Mouse (Mus musculus): ENCODE measurements around the gene Tenm3. TPM values are rescaled to one million over a fixed set of nuclear protein-coding genes. Genes with fewer than 3 reads are reported as not detected.

The Tenm3 gene
- polyA plus RNA-seq, 1 experiment: 0.71 TPM

DNA sequence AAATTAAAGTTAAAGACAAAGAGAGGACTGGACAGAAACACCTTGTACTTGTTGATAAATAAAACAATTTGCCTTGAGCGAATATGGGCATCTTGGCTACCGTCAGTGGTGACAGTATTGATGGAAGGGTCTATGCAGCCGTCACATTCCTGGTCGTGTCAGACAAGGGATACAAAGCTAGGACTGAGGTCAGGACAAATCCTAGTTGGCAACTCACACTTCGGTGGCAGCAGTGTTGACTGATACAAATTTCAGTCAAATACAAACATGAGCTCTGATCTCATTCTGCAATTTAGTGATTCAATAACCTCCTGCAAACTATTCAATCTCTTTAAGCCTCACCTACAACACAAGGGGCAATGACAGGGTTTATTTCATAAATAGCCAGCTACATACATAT lies 298.1 kb downstream of the Tenm3 start:
- WGBS: 73% methylated on average over 5 of the region's 5 CpGs
- DNase-seq (ENCODE audit: low read depth, low spot score): no peak

DNA sequence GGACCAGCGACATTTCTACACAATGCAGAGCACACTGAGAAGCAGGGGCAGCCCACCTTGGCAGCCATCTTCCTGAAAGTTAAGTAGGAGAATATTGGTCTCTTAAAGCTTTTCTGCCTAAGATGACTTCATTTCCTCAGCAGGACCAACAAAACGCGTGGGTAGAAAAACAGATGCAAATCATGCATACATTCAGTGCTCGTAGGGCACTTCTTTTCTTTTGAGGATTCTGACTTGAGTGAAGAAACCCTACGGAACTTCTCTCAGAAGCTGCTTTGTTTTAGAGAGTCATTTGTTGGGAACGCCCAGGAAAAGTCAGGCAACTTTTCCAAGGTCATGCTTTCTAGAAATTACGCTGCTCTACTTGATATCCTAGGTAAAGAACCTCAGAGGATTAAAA lies 298.9 kb downstream of the Tenm3 start:
- DNase-seq (ENCODE audit: low read depth, low spot score): no peak

DNA sequence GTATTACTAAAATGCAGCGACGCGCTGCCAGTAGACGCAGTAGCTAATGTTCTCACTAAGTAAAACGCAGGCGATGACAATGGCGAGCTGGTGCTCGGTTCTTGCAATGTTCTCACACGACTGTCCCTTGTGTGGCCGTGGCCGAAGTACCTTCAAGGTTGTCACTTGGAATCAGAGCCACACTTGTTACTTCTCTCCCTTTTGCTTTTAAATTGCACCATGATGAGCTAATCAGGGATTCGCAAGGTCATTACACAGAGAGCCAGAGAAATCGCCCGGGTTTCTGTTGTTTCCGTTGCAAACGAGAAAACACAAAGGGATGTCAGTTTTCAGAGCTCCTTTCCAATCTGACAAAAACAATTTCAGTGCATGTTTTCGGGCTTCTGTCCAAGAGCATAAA lies 301.6 kb downstream of the Tenm3 start:
- 91% methylated on average over 17 of the region's 17 CpGs for WGBS
- DNase-seq (ENCODE audit: low read depth, low spot score): no peak

More for the DNA sequence above, 298.9 kb downstream of the Tenm3 start:
- WGBS: 80% methylated on average over 7 of the region's 7 CpGs

DNA sequence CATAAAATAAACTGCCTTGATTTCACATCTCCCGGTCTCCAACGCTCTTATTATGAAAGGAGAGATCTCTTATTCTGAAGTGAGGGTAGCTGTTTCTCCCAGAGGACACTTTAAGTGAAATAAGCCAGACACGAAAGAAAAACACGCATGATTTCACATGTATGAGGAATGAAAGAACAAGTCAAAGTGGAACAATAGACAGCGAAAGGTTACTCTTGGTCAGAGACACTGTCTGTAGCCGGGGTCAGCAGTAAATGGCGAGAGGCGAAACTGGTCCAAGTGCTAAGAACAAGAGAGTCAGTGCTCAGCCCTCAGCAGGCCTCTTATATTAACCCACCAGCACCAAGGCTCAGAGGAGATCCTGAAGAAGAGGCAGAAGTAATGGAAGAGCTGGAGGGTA lies 302.9 kb downstream of the Tenm3 start:
- WGBS: 70% methylated on average over 8 of the region's 8 CpGs
- DNase-seq (ENCODE audit: low read depth, low spot score): no peak

DNA sequence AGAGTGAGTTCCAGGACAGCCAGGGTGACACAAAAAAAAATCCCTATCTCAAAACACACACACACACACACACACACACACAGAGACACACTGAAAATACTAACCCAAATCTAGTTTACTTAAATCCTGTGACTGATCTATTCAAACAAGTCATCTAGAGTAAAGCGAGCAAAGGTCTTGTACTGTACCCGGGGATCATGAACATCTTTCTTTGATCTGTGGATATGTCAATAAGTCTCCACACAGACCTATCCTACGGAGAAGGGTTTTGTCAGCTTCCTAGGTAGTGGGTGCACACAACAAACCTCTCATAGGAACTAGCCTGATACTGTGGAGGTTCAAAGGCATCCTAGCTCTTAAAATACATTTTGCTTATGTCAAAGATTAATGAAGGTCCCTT lies 307.9 kb downstream of the Tenm3 start:
- no peak for DNase-seq (ENCODE audit: low read depth, low spot score)

DNA sequence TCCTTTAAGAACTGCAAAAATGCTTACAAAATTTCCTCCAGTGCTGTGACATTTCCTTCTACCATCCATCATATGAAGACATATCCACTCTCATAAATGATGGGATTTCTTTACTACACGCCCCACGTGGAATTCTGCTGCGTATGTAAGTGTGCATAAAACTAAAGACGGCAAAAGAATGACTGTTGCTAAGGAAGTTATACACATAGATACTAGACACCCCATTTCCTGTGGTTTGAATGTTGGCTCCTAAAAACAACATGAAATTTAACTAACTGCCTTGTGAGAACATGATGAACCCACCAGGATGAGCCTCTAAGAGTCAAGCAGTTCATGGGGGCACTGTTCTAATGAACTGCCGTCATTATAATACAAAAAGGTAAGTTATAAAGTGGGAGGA lies 312.0 kb downstream of the Tenm3 start:
- DNase-seq (ENCODE audit: low read depth, low spot score): no peak
- 72% methylated on average over 5 of the region's 5 CpGs for WGBS

More for the DNA sequence above, 307.9 kb downstream of the Tenm3 start:
- WGBS: 48% methylated on average over 3 of the region's 3 CpGs

DNA sequence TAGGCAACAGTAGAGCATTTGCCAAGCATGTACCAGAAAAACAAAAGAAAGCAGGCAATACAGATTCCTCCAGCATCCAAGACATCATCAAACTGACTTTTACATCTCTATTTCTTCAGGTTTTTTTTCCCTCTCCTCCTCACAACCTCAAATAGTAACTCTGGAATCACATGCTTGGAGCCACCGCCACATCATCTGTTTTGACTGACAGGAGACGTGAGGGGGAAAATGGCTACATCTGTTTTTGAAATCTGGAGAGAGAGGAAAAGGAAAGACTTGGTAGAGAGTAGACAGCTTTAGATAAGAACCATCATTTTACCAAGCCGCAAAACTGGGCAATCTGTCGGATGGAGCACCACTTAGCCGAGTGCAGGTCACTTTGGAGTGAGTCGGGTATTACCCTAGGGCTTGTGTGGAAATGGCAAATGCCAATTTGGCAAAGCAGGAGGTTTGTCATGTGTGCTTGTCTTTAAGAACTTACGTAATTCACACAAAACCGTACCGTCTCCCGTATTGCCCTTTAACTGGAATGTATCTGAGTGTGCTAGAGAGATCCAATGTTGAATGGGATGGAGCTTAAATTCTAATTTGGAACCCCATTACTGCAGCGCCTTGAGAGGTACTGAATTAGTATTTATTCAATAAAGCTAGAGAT lies 312.7 kb downstream of the Tenm3 start:
- DNase-seq (ENCODE audit: low read depth, low spot score): no peak
- WGBS: 92% methylated on average over 11 of the region's 11 CpGs

DNA sequence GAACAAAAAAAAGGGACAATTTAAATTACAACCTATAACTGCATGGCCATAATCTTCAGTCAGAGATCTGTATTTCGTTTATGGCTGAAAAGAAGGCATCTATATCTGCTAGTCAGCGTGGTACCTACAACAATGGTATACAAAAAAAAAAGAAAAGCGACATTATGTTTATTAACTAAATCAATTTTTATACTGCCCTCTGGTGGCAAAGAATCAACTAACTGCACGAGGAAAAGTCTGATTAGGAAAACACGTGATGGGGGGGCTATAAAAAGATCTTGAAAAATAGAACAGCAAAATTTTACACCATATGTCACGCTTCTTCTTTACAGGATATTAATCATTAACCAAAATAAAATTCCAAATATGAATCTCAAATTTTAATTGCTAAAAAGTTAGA lies 316.3 kb downstream of the Tenm3 start:
- no peak for DNase-seq (ENCODE audit: low read depth, low spot score)

DNA sequence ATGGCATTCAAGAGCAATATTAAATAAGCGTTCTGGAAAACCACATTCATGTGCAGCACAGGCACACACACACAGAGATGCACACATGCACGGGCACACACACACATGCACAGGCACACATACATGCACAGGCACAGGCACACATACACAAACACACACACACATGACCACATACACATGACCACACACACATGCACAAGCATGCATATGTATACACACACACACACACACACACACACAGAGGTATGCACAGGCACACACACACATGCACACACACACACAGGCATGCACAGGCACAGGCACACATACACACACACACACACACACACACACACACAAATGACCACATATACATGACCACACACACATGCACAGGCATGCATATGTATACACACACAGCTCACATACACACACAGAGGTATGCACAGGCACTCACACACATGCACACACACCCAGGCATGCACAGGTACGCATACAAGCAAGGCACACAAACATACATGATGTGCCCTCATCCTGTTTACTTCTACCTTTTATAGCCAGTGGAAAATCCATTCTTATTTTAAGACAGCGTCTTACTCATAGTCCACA lies 321.1 kb downstream of the Tenm3 start:
- no peak for DNase-seq (ENCODE audit: low read depth, low spot score)
- 94% methylated on average over 4 of the region's 4 CpGs for WGBS

More for the DNA sequence above, 316.3 kb downstream of the Tenm3 start:
- 22% methylated on average over 6 of the region's 6 CpGs for WGBS

DNA sequence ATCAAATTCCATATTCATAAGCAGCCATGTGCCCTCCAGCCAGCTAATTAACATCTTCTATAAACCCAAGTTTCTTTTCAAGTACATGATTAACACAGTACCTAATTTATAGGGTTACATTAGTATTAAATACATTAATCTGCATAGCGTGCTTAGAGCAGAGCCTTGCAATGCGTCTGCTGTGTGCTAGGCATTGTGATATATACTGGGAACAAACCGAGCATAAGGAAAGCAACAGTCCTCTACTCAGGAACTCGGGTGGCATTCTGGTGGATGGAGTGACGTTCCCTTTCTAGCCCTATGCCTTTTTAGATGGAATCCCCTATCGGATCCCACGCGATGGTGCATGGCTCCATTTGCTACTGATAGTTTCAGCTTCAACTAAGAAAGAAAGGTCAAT lies 321.7 kb downstream of the Tenm3 start:
- no peak for DNase-seq (ENCODE audit: low read depth, low spot score)
- 90% methylated on average over 8 of the region's 8 CpGs for WGBS

DNA sequence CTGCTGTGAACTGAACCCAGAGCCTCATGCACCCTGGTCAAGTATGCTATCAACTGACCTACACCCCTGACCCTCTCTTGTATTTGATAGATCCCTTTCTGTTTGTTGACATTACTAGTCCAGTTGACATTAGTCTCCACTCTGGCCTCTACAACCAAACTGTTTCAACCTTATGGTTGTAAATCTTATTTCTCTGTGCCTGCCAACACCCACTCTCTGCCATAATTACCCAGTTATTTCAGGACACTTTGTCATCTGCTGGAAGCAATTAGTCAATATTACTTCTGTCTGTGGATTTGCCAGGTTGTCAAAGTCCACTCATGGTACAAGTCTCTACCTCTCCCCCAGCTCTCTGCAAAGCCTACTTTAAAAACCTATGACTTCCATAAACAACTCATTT lies 326.3 kb downstream of the Tenm3 start:
- DNase-seq (ENCODE audit: low read depth, low spot score): no peak

DNA sequence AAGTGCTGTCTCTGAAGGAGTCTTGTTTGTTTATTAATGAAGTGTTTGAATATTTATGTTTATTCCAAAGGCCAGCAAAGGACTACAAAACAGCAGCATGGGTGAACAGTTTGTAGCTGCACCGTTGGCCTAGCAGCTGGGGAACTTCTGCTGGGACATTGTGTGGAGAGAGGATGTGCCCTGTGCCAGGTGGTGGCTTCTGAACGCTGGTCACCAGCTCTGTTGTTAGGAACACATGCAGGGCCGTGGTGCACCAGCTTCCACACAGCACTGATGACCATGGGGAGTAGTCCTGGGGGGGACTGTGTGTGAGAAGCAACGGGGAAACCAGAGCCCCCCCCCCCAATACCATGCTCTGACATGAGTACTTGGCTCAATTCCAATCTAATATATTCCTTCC lies 329.5 kb downstream of the Tenm3 start:
- no peak for DNase-seq (ENCODE audit: low read depth, low spot score)
- WGBS: 84% methylated on average over 4 of the region's 4 CpGs

DNA sequence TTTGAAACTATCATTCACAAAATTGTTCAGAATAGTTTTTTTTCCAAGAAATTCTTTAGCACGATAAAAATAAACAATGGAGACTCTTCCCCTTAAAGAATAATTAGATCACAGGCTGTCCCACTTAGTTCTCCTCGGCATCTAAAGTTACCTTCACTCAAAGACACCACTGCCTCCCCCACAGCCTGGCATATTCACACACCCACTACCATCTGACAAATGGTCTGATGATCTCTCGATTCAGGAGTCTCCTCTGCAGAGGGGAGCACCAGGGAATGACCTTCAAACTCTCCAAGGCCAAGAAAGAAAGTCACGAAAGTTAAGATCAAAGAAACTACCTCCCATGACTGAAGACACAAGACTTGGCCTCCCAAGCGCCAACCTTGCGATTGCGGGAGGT lies 329.9 kb downstream of the Tenm3 start:
- 86% methylated on average over 7 of the region's 7 CpGs for WGBS
- no peak for DNase-seq (ENCODE audit: low read depth, low spot score)

DNA sequence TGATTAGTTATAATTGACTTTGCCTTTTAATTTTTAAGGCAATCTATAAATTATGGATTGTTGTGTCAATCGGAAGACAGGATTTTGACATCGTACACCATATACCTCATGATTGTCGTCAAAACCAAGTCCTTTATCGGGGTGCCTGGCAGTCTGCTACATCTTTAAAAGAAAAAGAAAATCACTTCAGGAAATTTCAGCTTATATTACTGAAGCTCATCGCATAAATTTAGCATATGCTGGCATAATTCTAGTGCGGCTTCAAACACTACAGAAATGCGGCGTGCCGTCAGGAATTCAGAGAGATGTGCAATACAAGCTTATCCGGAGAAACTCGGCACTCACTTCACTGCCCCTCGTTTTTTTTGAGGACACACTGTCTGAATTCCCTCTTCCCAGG lies 332.2 kb downstream of the Tenm3 start:
- DNase-seq (ENCODE audit: low read depth, low spot score): no peak
- 79% methylated on average over 12 of the region's 12 CpGs for WGBS

DNA sequence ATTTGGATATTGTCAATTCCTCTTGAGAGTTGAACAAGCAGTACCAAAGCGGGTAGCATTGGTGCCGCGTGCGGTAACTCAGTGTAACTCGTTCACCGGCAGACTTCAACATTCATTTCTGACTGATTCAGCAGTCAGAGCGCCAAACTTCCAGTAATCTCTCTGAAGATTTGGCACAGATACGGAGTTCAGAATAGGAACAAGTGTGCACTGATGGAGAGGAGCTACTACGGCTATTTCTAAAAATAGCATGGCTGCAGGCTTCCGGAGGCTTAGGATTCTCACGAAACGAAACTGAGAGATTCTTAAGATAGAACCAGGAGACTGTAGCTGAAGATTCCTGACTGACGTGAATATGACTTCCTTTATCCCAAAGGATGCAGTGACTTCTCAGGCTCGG lies 332.6 kb downstream of the Tenm3 start:
- WGBS: 72% methylated on average over 14 of the region's 14 CpGs
- no peak for DNase-seq (ENCODE audit: low read depth, low spot score)

DNA sequence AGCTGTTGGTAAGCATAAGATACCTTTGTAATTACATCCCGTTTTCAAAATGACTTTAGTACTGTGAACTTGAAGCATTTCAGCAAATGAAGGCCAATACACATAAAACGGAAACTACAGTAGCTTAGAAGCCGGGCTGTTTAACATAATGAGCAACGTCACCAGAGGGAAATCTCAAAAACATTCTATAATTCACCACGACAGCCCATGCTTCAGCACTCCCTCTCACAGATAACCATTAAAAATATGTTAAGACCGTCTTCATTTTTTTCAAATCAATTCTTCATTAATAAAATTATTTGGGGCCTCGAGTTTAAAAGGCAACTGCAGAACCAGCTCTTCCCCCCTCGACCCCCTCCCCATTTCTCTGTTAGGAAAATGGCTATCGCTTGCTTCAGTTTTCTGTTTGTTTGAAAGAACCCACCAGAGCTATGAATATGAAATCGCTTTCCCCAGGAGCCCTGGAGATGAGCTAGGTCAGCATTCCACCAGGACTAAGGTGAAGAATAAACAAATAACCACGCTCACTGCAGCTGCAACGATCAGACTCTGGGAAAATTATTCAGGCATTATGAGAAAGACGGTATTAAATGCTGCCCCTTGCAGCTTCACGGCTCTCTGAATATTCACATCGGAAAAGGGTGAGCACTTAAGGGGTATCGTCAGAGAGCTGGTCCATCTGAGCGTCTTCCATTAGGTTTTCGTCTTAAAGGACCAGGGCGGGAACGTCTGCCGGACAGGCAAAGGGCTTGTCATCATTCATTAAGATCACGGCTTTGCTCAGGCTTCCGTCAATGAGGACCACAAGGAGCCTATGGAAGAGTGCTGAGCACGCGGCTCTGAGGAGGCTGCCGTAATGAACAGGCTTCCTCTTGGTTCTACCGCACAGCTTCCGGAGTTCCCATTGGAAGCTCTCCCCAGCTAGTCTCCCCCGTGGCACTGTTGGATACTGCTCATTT lies 334.8 kb downstream of the Tenm3 start:
- WGBS: 65% methylated on average over 29 of the region's 29 CpGs
- no peak for DNase-seq (ENCODE audit: low read depth, low spot score)

DNA sequence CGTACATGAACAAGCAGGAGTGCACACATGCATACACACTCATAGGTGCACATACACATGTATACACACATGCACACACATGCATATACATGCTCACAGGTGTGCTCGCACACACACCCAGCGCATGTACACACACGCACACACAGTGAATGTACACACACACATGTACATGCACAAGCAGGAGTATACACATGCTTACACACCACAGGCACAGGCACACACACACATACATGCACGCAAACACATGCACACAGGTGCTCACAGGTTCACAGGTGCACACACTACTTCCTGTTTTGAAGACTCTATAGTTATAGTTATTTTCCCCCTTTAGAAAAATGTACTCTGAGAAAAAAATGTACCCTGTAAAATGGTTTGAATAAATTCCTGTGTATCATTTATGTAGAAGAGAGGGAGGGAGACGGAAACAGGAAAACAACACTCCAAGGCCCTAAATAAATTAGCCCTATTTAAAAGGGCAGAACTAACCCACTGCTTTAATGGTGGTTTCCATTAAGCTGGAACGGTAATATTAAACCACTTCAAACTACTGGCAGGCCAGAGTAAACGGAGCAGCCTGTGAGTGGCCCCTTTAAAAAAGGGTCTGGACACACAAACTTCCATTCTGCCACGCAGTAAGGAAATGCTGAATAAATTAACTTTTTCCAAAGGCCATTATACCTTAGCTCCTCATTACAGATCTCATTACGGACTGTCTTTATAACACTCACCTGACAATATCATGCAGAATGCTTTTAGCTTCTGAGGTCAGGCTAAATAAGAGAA lies 335.8 kb downstream of the Tenm3 start:
- DNase-seq (ENCODE audit: low read depth, low spot score): no peak
- 75% methylated on average over 10 of the region's 10 CpGs for WGBS

DNA sequence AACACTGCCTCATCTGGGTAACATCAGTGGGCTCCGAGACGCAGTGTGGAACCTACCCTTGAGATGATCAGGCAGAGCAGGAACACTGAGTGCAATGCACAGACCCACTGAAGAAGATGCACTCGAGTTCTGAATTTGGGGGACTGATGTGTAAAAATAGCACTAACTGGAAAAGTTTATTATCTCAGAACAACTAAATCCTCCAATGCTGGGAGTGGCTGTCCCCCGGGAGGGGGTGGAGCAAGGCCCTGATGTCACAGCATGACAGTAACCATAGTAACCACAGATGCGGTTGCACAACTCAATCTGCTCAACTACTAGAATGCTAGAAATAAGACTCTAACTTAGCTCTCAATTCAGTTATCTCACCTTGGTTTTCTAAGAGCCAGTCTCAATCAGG lies 351.3 kb downstream of the Tenm3 start:
- 73% methylated on average over 5 of the region's 5 CpGs for WGBS
- DNase-seq (ENCODE audit: low read depth, low spot score): no peak

DNA sequence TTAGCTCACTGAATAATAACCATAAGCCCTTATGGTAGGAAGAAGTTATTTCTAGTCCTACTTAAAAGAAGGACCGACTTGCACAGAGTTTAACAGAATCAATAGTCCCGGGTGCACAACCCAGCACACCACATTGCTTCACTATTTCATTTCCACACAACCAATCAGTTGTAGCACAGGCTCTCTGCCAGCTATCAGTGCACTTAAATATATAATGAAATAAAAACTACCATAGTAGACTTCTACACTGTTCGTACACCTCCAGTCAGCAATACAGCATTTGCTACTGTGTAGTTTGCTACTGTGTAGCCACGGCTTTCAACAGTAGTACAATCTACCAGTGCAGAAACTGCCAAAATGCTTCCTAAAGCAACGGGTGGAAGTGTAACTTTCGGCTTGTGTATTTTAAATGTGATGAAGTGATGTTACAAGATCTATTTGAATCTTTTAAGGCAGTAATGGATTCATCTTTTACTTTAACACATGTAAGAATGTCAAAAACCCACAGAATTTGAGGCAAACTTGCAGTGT lies 353.1 kb downstream of the Tenm3 start:
- WGBS: 79% methylated on average over 6 of the region's 6 CpGs
- no peak for DNase-seq (ENCODE audit: low read depth, low spot score)
